Mouse (Mus musculus): ENCODE data around the gene Pdzrn4. TPM values are rescaled to one million over a fixed set of nuclear protein-coding genes. Genes with fewer than 3 reads are reported as not detected.

The Pdzrn4 gene
- polyA plus RNA-seq, 1 experiment, result 0.06 TPM

DNA sequence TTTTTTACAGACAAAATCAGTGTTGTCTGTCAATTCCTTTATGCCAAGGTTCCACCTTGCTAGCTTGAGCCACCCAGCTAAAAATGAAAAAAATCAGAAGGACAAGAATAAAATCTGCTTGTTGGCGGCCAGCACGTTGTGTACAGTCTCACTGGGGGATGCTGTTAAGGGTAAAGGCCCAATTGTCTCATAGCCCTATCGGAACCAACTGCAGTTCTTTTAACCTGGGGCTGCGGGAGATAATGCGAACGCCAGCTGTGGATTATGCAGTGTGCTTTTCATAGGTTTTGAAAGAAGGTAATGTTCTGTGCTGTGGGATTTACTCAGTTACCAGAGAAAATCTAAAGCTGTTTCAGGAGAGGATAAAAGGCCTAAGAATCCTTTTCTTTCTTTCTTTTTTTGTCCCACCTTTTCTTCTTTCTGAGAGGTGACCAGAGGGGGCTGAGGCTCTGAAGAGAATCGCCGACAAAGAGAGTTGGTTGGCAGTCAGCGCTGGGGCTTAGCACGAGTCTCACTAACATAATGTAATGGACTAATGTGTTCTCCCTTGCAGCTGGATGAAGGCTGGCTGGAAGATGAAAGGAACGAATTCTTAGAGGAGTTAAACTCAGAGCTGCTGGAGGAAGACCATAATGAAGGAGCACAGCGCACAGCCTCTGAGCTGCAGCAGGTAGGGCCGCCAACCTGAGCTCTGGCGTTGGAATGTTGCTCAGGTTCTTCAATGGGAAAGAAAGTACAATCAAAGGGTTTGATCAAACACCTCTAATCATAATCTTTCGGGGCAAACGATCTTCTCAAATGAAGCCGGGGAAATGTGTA lies 360.6 kb downstream of the Pdzrn4 start:
- no peaks in the 10 kb centered on the region for H3K36me3 ChIP-seq (ENCODE audit: control insufficient read depth, insufficient read depth, low read length)
- no peak overlapping the region for H3K27ac ChIP-seq (ENCODE audit: insufficient read depth, low read depth, low read length)
- H3K27me3 ChIP-seq (ENCODE audit: control insufficient read depth, insufficient read depth, low read length), result no peaks in the 10 kb centered on the region
- 67% methylated on average over 17 of the region's 17 CpGs for WGBS
- no peaks in the 10 kb centered on the region for H3K4me1 ChIP-seq (ENCODE audit: control insufficient read depth, insufficient read depth, insufficient read length, low read length)
- H3K4me3 ChIP-seq (ENCODE audit: low read depth, low read length), result no peak overlapping the region
- TF ChIP-seq POLR2A (IDR thresholded peaks at IDR 0.05; ENCODE audit: low read depth, low read length) (no peak), CTCF (IDR thresholded peaks at IDR 0.05; ENCODE audit: extremely low read depth, insufficient read length, insufficient replicate concordance, low read depth, low read length) (no peak)

GRCm38 (mm10) chr15:92759001-92759400 lies 362.3 kb downstream of the Pdzrn4 start:
- Histone ChIP-seq H3K27ac (ENCODE audit: insufficient read depth, low read depth, low read length) (no peak overlapping the region), H3K4me1 (ENCODE audit: control insufficient read depth, insufficient read depth, insufficient read length, low read length) (no peaks in the 10 kb centered on the region), H3K27me3 (ENCODE audit: control insufficient read depth, insufficient read depth, low read length) (no peaks in the 10 kb centered on the region), H3K4me3 (ENCODE audit: low read depth, low read length) (no peak overlapping the region), H3K36me3 (ENCODE audit: control insufficient read depth, insufficient read depth, low read length) (no peaks in the 10 kb centered on the region)
- 88% methylated on average over 8 of the region's 8 CpGs for WGBS
- TF ChIP-seq CTCF (IDR thresholded peaks at IDR 0.05; ENCODE audit: extremely low read depth, insufficient read length, insufficient replicate concordance, low read depth, low read length) (no peak), POLR2A (IDR thresholded peaks at IDR 0.05; ENCODE audit: low read depth, low read length) (no peak)

DNA sequence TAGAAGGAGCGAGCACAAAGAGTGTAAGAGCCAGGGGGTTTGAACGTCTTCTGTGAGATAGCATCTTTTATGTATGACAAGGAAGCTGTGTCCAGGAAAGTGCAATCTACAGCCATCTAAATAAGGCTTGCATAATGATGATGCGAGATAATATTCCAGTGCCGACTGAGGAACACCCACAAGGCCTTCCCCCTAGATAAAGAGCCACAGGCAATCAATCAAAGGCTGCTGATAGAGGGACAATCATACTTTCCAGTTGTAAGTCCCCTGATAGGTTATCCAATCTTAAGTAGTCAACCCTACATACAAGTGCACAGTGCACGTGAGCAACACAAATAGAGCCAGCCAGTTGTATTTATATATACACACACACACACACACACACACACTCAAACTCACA lies 366.6 kb downstream of the Pdzrn4 start:
- TF ChIP-seq POLR2A (IDR thresholded peaks at IDR 0.05; ENCODE audit: low read depth, low read length) (no peak), CTCF (IDR thresholded peaks at IDR 0.05; ENCODE audit: extremely low read depth, insufficient read length, insufficient replicate concordance, low read depth, low read length) (no peak)
- Histone ChIP-seq H3K27ac (ENCODE audit: insufficient read depth, low read depth, low read length) (no peak overlapping the region), H3K4me1 (ENCODE audit: control insufficient read depth, insufficient read depth, insufficient read length, low read length) (no peaks in the 10 kb centered on the region), H3K27me3 (ENCODE audit: control insufficient read depth, insufficient read depth, low read length) (no peaks in the 10 kb centered on the region), H3K4me3 (ENCODE audit: low read depth, low read length) (no peak overlapping the region), H3K36me3 (ENCODE audit: control insufficient read depth, insufficient read depth, low read length) (no peaks in the 10 kb centered on the region)
- WGBS, result 40% methylated on average over 5 of the region's 5 CpGs

GRCm38 (mm10) chr15:92769535-92769934 lies 372.9 kb downstream of the Pdzrn4 start:
- Histone ChIP-seq H3K27ac (ENCODE audit: insufficient read depth, low read depth, low read length) (no peak overlapping the region), H3K4me1 (ENCODE audit: control insufficient read depth, insufficient read depth, insufficient read length, low read length) (no peaks in the 10 kb centered on the region), H3K4me3 (ENCODE audit: low read depth, low read length) (no peak overlapping the region), H3K27me3 (ENCODE audit: control insufficient read depth, insufficient read depth, low read length) (no peaks in the 10 kb centered on the region), H3K36me3 (ENCODE audit: control insufficient read depth, insufficient read depth, low read length) (no peaks in the 10 kb centered on the region)
- no peak for TF ChIP-seq CTCF (IDR thresholded peaks at IDR 0.05; ENCODE audit: extremely low read depth, insufficient read length, insufficient replicate concordance, low read depth, low read length)
- TF ChIP-seq POLR2A (IDR thresholded peaks at IDR 0.05; ENCODE audit: low read depth, low read length), result no peak
- WGBS, result 83% methylated on average over 15 of the region's 15 CpGs

DNA sequence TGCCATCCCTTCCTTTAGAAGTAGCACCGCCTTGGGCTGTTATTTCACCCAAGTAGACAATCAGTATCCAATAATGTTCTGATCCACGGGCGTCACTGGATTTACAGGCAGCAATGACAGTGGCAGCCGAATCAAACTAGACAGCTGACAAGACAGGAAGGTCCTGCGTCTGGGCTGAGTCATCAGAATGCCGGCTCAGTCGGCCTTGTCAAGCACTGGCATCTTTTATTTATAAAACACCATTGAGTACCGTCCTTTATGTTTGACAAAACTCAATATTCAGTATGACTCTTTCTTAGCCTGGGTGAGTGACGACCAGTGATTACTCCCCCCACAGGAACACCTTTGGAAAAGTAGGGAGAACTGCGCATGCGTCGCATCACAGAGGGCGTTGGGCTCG lies 391.4 kb downstream of the Pdzrn4 start:
- Histone ChIP-seq H3K4me1 (ENCODE audit: control insufficient read depth, insufficient read depth, insufficient read length, low read length) (no peaks in the 10 kb centered on the region), H3K4me3 (ENCODE audit: low read depth, low read length) (no peak overlapping the region), H3K27ac (ENCODE audit: insufficient read depth, low read depth, low read length) (no peak overlapping the region), H3K27me3 (ENCODE audit: control insufficient read depth, insufficient read depth, low read length) (no peaks in the 10 kb centered on the region), H3K36me3 (ENCODE audit: control insufficient read depth, insufficient read depth, low read length) (no peaks in the 10 kb centered on the region)
- 79% methylated on average over 14 of the region's 14 CpGs for WGBS
- TF ChIP-seq POLR2A (IDR thresholded peaks at IDR 0.05; ENCODE audit: low read depth, low read length) (no peak), CTCF (IDR thresholded peaks at IDR 0.05; ENCODE audit: extremely low read depth, insufficient read length, insufficient replicate concordance, low read depth, low read length) (no peak)

- WGBS, result 76% methylated on average over 3 of the region's 3 CpGs
- H3K27ac ChIP-seq (ENCODE audit: insufficient read depth, low read depth, low read length), result no peak overlapping the region
- TF ChIP-seq CTCF (IDR thresholded peaks at IDR 0.05; ENCODE audit: extremely low read depth, insufficient read length, insufficient replicate concordance, low read depth, low read length) (no peak), POLR2A (IDR thresholded peaks at IDR 0.05; ENCODE audit: low read depth, low read length) (no peak)
- no peaks in the 10 kb centered on the region for H3K36me3 ChIP-seq (ENCODE audit: control insufficient read depth, insufficient read depth, low read length)
- no peaks in the 10 kb centered on the region for H3K27me3 ChIP-seq (ENCODE audit: control insufficient read depth, insufficient read depth, low read length)
- no peak overlapping the region for H3K4me3 ChIP-seq (ENCODE audit: low read depth, low read length)
- no peaks in the 10 kb centered on the region for H3K4me1 ChIP-seq (ENCODE audit: control insufficient read depth, insufficient read depth, insufficient read length, low read length)
Measured at GRCm38 (mm10) chr15:92794275-92794674, 397.6 kb downstream of the Pdzrn4 start.

DNA sequence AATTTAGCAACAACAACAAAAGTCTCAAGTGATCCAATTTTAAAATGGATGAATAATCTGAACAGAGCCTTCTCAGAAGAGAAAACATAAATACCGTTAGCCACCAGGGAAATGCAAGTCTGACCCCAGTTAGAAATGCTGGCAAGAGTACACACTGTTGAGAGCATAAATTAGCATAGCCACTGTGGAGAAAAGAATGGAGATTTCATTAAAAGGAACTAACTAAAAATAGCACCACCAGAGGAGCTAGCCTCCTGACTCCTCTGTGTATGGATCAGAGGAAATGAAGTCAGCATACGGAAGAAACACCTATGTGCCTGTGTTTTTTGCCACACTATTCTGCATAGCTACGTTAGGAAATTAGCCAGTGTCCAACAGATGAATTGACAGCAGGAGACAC lies 409.3 kb downstream of the Pdzrn4 start:
- Histone ChIP-seq H3K4me1 (ENCODE audit: control insufficient read depth, insufficient read depth, insufficient read length, low read length) (no peaks in the 10 kb centered on the region), H3K36me3 (ENCODE audit: control insufficient read depth, insufficient read depth, low read length) (no peaks in the 10 kb centered on the region), H3K27ac (ENCODE audit: insufficient read depth, low read depth, low read length) (no peak overlapping the region), H3K4me3 (ENCODE audit: low read depth, low read length) (no peak overlapping the region), H3K27me3 (ENCODE audit: control insufficient read depth, insufficient read depth, low read length) (no peaks in the 10 kb centered on the region)
- TF ChIP-seq CTCF (IDR thresholded peaks at IDR 0.05; ENCODE audit: extremely low read depth, insufficient read length, insufficient replicate concordance, low read depth, low read length) (no peak), POLR2A (IDR thresholded peaks at IDR 0.05; ENCODE audit: low read depth, low read length) (no peak)
- 63% methylated on average over 3 of the region's 3 CpGs for WGBS

All from small intestine, adult 2 months (tissue).